Mouse (Mus musculus): Measurements from ENCODE around the gene Unc93b1. TPM values are rescaled to one million over a fixed set of nuclear protein-coding genes. Genes with fewer than 3 reads are reported as not detected.
"Not testable (repeated sequence)": the region's sequence is repeated elsewhere in the genome, so short reads cannot be mapped to it uniquely, and the experiment has no call there.

Gene Unc93b1
- total and polyA plus RNA-seq, 2 experiments = 41.1 to 102 TPM

GRCm38 (mm10) chr19:3952099-3952498 lies 17.1 kb downstream of the Unc93b1 start:
- H3K4me3 ChIP-seq (ENCODE audit: insufficient read depth, low read depth, low read length) = no peak overlapping the region
- TF ChIP-seq POLR2A (IDR thresholded peaks at IDR 0.05; ENCODE audit: extremely low read depth, insufficient read depth, low read length) (no peak), CTCF (IDR thresholded peaks at IDR 0.05; ENCODE audit: low read depth, low read length) (no peak)
- H3K79me2 ChIP-seq (ENCODE audit: control insufficient read depth, insufficient read depth, low read length) = no peaks in the 10 kb centered on the region
- no peak overlapping the region for H3K9ac ChIP-seq (ENCODE audit: low read depth, low read length)
- no peaks in the 10 kb centered on the region for H3K27me3 ChIP-seq (ENCODE audit: control insufficient read depth, insufficient read depth, low read length)
- no peak overlapping the region for H3K27ac ChIP-seq (replicated peaks; ENCODE audit: insufficient read depth, low read depth, low read length)
- no peak for DNase-seq (ENCODE audit: extremely low read depth, low read depth, low spot score)
- WGBS = 64% methylated on average over 1 of the region's 1 CpGs
- H3K36me3 ChIP-seq (ENCODE audit: control insufficient read depth, insufficient read depth, low read length) = peaks cover 1% of the 10 kb centered on the region; the same call in 1 of the 2 replicates
- peaks cover 6% of the 10 kb centered on the region for H3K4me1 ChIP-seq (ENCODE audit: control insufficient read depth, insufficient read depth, low read length)

GRCm38 (mm10) chr19:3955033-3955432 lies 20.0 kb downstream of the Unc93b1 start:
- DNase-seq (ENCODE audit: extremely low read depth, low read depth, low spot score) = peak; percentile 28

DNA sequence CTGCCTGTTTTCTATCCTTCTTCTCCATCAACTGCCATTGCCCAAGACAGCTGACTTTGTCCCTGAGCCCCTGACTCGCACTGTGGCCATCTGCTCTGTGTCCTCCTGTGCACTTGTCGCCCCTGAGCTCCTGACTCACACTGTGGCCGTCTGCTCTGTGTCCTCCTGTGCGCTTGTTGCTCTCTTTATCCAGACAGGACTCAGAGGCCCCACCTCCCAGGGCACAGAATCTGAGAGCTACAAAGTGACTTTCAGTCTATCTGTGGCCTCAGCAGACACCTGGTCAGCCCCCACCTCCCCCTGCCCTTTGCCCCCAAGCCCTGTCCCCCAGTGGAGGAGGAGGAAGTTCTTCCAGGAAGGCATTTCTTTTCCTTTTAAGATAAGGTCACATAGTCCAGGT lies 20.8 kb downstream of the Unc93b1 start:
- no peak overlapping the region for H3K9ac ChIP-seq (ENCODE audit: low read depth, low read length)
- no peak overlapping the region for H3K4me3 ChIP-seq (ENCODE audit: insufficient read depth, low read depth, low read length)
- WGBS = 86% methylated on average over 4 of the region's 4 CpGs
- H3K36me3 ChIP-seq (ENCODE audit: control insufficient read depth, insufficient read depth, low read length) = no peaks in the 10 kb centered on the region
- TF ChIP-seq CTCF (IDR thresholded peaks at IDR 0.05; ENCODE audit: low read depth, low read length) (no peak), POLR2A (IDR thresholded peaks at IDR 0.05; ENCODE audit: extremely low read depth, insufficient read depth, low read length) (no peak)
- H3K4me1 ChIP-seq (ENCODE audit: control insufficient read depth, insufficient read depth, low read length) = no peaks in the 10 kb centered on the region
- H3K27ac ChIP-seq (replicated peaks; ENCODE audit: insufficient read depth, low read depth, low read length) = no peak overlapping the region
- no peaks in the 10 kb centered on the region for H3K79me2 ChIP-seq (ENCODE audit: control insufficient read depth, insufficient read depth, low read length)
- H3K27me3 ChIP-seq (ENCODE audit: control insufficient read depth, insufficient read depth, low read length) = no peaks in the 10 kb centered on the region
- DNase-seq (ENCODE audit: extremely low read depth, low read depth, low spot score) = no peak

More at GRCm38 (mm10) chr19:3955033-3955432, 20.0 kb downstream of the Unc93b1 start:
- no peaks in the 10 kb centered on the region for H3K27me3 ChIP-seq (ENCODE audit: control insufficient read depth, insufficient read depth, low read length)
- no peak overlapping the region for H3K4me3 ChIP-seq (ENCODE audit: insufficient read depth, low read depth, low read length)
- no peaks in the 10 kb centered on the region for H3K79me2 ChIP-seq (ENCODE audit: control insufficient read depth, insufficient read depth, low read length)
- no peak overlapping the region for H3K27ac ChIP-seq (replicated peaks; ENCODE audit: insufficient read depth, low read depth, low read length)
- TF ChIP-seq CTCF (IDR thresholded peaks at IDR 0.05; ENCODE audit: low read depth, low read length) = no peak
- TF ChIP-seq POLR2A (IDR thresholded peaks at IDR 0.05; ENCODE audit: extremely low read depth, insufficient read depth, low read length) = no peak
- peaks cover 4% of the 10 kb centered on the region for H3K4me1 ChIP-seq (ENCODE audit: control insufficient read depth, insufficient read depth, low read length)
- no peak overlapping the region for H3K9ac ChIP-seq (ENCODE audit: low read depth, low read length)
- H3K36me3 ChIP-seq (ENCODE audit: control insufficient read depth, insufficient read depth, low read length) = no peaks in the 10 kb centered on the region
- 56% methylated on average over 3 of the region's 3 CpGs for WGBS

GRCm38 (mm10) chr19:3957296-3958036 lies 22.5 kb downstream of the Unc93b1 start:
- H3K79me2 ChIP-seq (ENCODE audit: control insufficient read depth, insufficient read depth, low read length); H3K4me3 ChIP-seq (ENCODE audit: insufficient read depth, low read depth, low read length); DNase-seq (ENCODE audit: extremely low read depth, low read depth, low spot score); H3K4me1 ChIP-seq (ENCODE audit: control insufficient read depth, insufficient read depth, low read length); H3K9ac ChIP-seq (ENCODE audit: low read depth, low read length); H3K36me3 ChIP-seq (ENCODE audit: control insufficient read depth, insufficient read depth, low read length); H3K27me3 ChIP-seq (ENCODE audit: control insufficient read depth, insufficient read depth, low read length); H3K27ac ChIP-seq (replicated peaks; ENCODE audit: insufficient read depth, low read depth, low read length): not testable (repeated sequence)
- 70% methylated on average over 5 of the region's 5 CpGs for WGBS

- H3K79me2 ChIP-seq (ENCODE audit: control insufficient read depth, insufficient read depth, low read length) = no peaks in the 10 kb centered on the region
- H3K36me3 ChIP-seq (ENCODE audit: control insufficient read depth, insufficient read depth, low read length) = no peaks in the 10 kb centered on the region
- WGBS = 45% methylated on average over 4 of the region's 4 CpGs
- H3K27me3 ChIP-seq (ENCODE audit: control insufficient read depth, insufficient read depth, low read length) = no peaks in the 10 kb centered on the region
- TF ChIP-seq CTCF (IDR thresholded peaks at IDR 0.05; ENCODE audit: low read depth, low read length) (no peak), POLR2A (IDR thresholded peaks at IDR 0.05; ENCODE audit: extremely low read depth, insufficient read depth, low read length) (no peak)
- H3K9ac ChIP-seq (ENCODE audit: low read depth, low read length) = no peak within 1 kb of the TSS
- no peak within 1 kb of the TSS for H3K4me3 ChIP-seq (ENCODE audit: insufficient read depth, low read depth, low read length)
- no peaks in the 10 kb centered on the region for H3K4me1 ChIP-seq (ENCODE audit: control insufficient read depth, insufficient read depth, low read length)
- peak; percentile 48 for DNase-seq (ENCODE audit: extremely low read depth, low read depth, low spot score)
- H3K27ac ChIP-seq (replicated peaks; ENCODE audit: insufficient read depth, low read depth, low read length) = no peak within 1 kb of the TSS
Observed at GRCm38 (mm10) chr19:3958470-3958869, 23.5 kb downstream of the Unc93b1 start, which contains the start of gene Aldh3b3. Gene Aldh3b3, plus strand, starts transcription at chr19:3958645.

DNA sequence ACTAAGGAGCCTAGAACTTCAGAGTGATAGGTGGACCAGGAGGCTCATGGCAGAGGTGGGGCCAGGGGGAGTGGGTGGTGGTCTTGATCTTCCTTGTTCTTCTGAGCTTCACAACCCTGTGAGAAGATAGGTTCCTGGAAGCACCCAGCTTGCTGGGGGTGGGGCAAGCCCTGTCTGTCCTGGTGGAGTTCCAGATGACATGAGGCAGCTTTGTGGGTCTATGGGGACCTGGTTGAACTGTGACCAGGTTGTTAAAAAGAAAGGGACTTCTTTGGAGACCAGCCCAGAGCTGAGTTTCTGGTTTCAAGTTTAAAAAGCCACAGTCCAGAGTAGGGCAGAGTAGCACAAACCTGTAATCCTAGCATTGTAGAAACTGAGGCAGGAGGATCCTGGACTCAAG lies 24.0 kb downstream of the Unc93b1 start:
- TF ChIP-seq CTCF (IDR thresholded peaks at IDR 0.05; ENCODE audit: low read depth, low read length) (no peak), POLR2A (IDR thresholded peaks at IDR 0.05; ENCODE audit: extremely low read depth, insufficient read depth, low read length) (no peak)
- Histone ChIP-seq H3K27me3 (ENCODE audit: control insufficient read depth, insufficient read depth, low read length) (no peaks in the 10 kb centered on the region), H3K27ac (replicated peaks; ENCODE audit: insufficient read depth, low read depth, low read length) (no peak overlapping the region), H3K4me3 (ENCODE audit: insufficient read depth, low read depth, low read length) (no peak overlapping the region), H3K4me1 (ENCODE audit: control insufficient read depth, insufficient read depth, low read length) (no peaks in the 10 kb centered on the region), H3K79me2 (ENCODE audit: control insufficient read depth, insufficient read depth, low read length) (no peaks in the 10 kb centered on the region), H3K9ac (ENCODE audit: low read depth, low read length) (no peak overlapping the region), H3K36me3 (ENCODE audit: control insufficient read depth, insufficient read depth, low read length) (no peaks in the 10 kb centered on the region)
- peak; percentile 66 for DNase-seq (ENCODE audit: extremely low read depth, low read depth, low spot score)

Measured in liver, adult 2 months (tissue).